ENCODE assay signal across 8 mouse cellular contexts in the genomic region with DNA sequence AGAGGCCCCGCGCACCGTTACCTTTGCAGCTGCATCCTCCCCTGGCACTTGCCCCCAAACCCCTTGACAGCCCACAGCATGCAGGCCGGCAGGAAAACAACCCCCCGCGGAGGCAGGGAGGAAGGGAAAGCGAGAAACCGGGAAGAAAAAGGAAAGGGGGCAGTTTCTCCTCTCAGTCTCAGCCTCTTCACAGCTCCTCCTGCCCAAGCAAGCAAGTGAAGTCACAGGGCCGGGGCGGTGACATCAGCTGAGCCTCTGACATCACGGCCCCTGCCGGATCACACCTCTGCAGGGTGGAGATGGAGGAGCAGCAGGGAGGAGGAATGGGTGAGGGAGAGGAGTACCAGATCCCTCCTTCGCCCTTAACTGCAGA.
A peak's percentile ranks its signal among the peaks of the same experiment; 100 is the strongest.
DNase-seq lines count a peak whose midpoint lies in the region; ATAC-seq and TF ChIP-seq lines count a peak whose summit lies in the region.

No protein-coding gene starts in this region.

- DNase-seq in lung, embryonic 14.5 days = peak; percentile 34
- no peak for DNase-seq in lung, postnatal 25 days (ENCODE audit: low spot score)
- DNase-seq in embryonic facial prominence, embryonic 11.5 days (ENCODE audit: low spot score) = peak; percentile 51
- DNase-seq in ovary, postnatal 14 days (ENCODE audit: low spot score) = no peak
- no peak for DNase-seq in right cerebral cortex, postnatal 25 days
- DNase-seq in heart, postnatal 14 days = no peak

- peak overlapping the region; percentile 23 for H3K4me3 ChIP-seq in lung, embryonic 14.5 days (ENCODE audit: low read depth, low read length)
- H3K4me3 ChIP-seq in embryonic facial prominence, embryonic 11.5 days (ENCODE audit: low read depth, low read length) = peak overlapping the region; percentile 25
- H3K4me3 ChIP-seq in intestine, embryonic 15.5 days (replicated peaks) = peak overlapping the region; percentile 4; the same call in 1 of the 2 replicates
- H3K4me3 ChIP-seq in neural tube, embryonic 15.5 days (replicated peaks) = peak overlapping the region; percentile 35

- TF ChIP-seq CTCF in lung, embryonic 14.5 days (IDR thresholded peaks at IDR 0.05; ENCODE audit: low read depth) = no peak

- H3K27ac ChIP-seq in lung, embryonic 14.5 days (ENCODE audit: low read depth) = no peak overlapping the region
- no peak overlapping the region for H3K27ac ChIP-seq in embryonic facial prominence, embryonic 11.5 days (replicated peaks; ENCODE audit: low read depth, low read length)
- no peak overlapping the region for H3K27ac ChIP-seq in intestine, embryonic 15.5 days
- H3K27ac ChIP-seq in neural tube, embryonic 15.5 days (replicated peaks) = peak overlapping the region; percentile 75

- H3K27me3 ChIP-seq in lung, embryonic 14.5 days (ENCODE audit: insufficient read depth, low read length) = peaks cover 21% of the 10 kb centered on the region; the same call in 1 of the 2 replicates
- peaks cover 4% of the 10 kb centered on the region for H3K27me3 ChIP-seq in embryonic facial prominence, embryonic 11.5 days (ENCODE audit: control insufficient read depth, insufficient read depth, low read length)
- peaks cover 15% of the 10 kb centered on the region; the same call in 1 of the 2 replicates for H3K27me3 ChIP-seq in intestine, embryonic 15.5 days (replicated peaks)
- peaks cover 33% of the 10 kb centered on the region for H3K27me3 ChIP-seq in neural tube, embryonic 15.5 days (replicated peaks)

- WGBS in lung, embryonic 14.5 days = 9% methylated on average over 13 of the region's 13 CpGs
- WGBS in embryonic facial prominence, embryonic 11.5 days = 4% methylated on average over 13 of the region's 13 CpGs
- WGBS in intestine, embryonic 15.5 days = 10% methylated on average over 13 of the region's 13 CpGs
- WGBS in neural tube, embryonic 15.5 days = 3% methylated on average over 13 of the region's 13 CpGs

- no peaks in the 10 kb centered on the region for H3K9me3 ChIP-seq in lung, embryonic 14.5 days (ENCODE audit: low read depth, low read length)
- no peaks in the 10 kb centered on the region for H3K9me3 ChIP-seq in embryonic facial prominence, embryonic 11.5 days (replicated peaks; ENCODE audit: control insufficient read depth, low read length)
- H3K9me3 ChIP-seq in intestine, embryonic 15.5 days = no peaks in the 10 kb centered on the region
- H3K9me3 ChIP-seq in neural tube, embryonic 15.5 days (replicated peaks) = no peaks in the 10 kb centered on the region

- peak overlapping the region; percentile 46 for H3K9ac ChIP-seq in lung, embryonic 14.5 days
- H3K9ac ChIP-seq in embryonic facial prominence, embryonic 11.5 days (replicated peaks; ENCODE audit: low read length) = peak overlapping the region; percentile 52
- 0 out of 2 replicates have a peak overlapping the region, but pooled peaks have one; percentile 28 for H3K9ac ChIP-seq in intestine, embryonic 15.5 days
- H3K9ac ChIP-seq in neural tube, embryonic 15.5 days (replicated peaks) = peak overlapping the region; percentile 54

- H3K36me3 ChIP-seq in lung, embryonic 14.5 days (ENCODE audit: insufficient read depth) = no peaks in the 10 kb centered on the region
- no peaks in the 10 kb centered on the region for H3K36me3 ChIP-seq in embryonic facial prominence, embryonic 11.5 days (replicated peaks; ENCODE audit: control insufficient read depth, insufficient read depth, low read depth, low read length)
- no peaks in the 10 kb centered on the region for H3K36me3 ChIP-seq in intestine, embryonic 15.5 days
- no peaks in the 10 kb centered on the region for H3K36me3 ChIP-seq in neural tube, embryonic 15.5 days

- intact Hi-C loops in heart, postnatal 14 days (cut with DNase I) = no loop called here

- H3K4me2 ChIP-seq in lung, embryonic 14.5 days = peak overlapping the region; percentile 65
- H3K4me2 ChIP-seq in embryonic facial prominence, embryonic 11.5 days (ENCODE audit: low read depth, low read length) = peak overlapping the region; percentile 78
- peak overlapping the region; percentile 59 for H3K4me2 ChIP-seq in intestine, embryonic 15.5 days (replicated peaks)
- H3K4me2 ChIP-seq in neural tube, embryonic 15.5 days = peak overlapping the region; percentile 80

- peaks cover 16% of the 10 kb centered on the region for H3K4me1 ChIP-seq in lung, embryonic 14.5 days (ENCODE audit: insufficient read depth)
- peaks cover 11% of the 10 kb centered on the region for H3K4me1 ChIP-seq in embryonic facial prominence, embryonic 11.5 days (ENCODE audit: control insufficient read depth, insufficient read depth, low read length)
- H3K4me1 ChIP-seq in intestine, embryonic 15.5 days (replicated peaks) = peaks cover 15% of the 10 kb centered on the region
- peaks cover 51% of the 10 kb centered on the region for H3K4me1 ChIP-seq in neural tube, embryonic 15.5 days

- ATAC-seq in lung, embryonic 14.5 days (ENCODE audit: insufficient read depth) = 0 out of 2 replicates have a peak, but pooled peaks have one; percentile 6
- ATAC-seq in embryonic facial prominence, embryonic 11.5 days (replicated peaks; ENCODE audit: insufficient number of reproducible peaks, low FRiP score, low TSS enrichment, low read depth) = no peak
- peak; percentile 9; the same call in 1 of the 2 replicates for ATAC-seq in intestine, embryonic 15.5 days
- peak; percentile 43 for ATAC-seq in neural tube, embryonic 15.5 days (ENCODE audit: low FRiP score)

Comparison
In these comparisons a context has a peak if more than half of its experiments do, and no peak if none do; other contexts are left out.
1. DNase-seq: peak in lung, embryonic 14.5 days (single experiment) and embryonic facial prominence, embryonic 11.5 days (single experiment); none in lung, postnatal 25 days (single experiment), ovary, postnatal 14 days (single experiment), right cerebral cortex, postnatal 25 days (single experiment) and heart, postnatal 14 days (0 of 2).
2. Peak in every context shown above with its lines, with median percentiles within 50 percentile points of each other: H3K4me2 ChIP-seq, H3K4me3 ChIP-seq and H3K9ac ChIP-seq.